Mouse (Mus musculus): ENCODE measurements around the gene Gm10306. TPM values are rescaled to one million over a fixed set of nuclear protein-coding genes. Genes with fewer than 3 reads are reported as not detected.

The Gm10306 gene
- total RNA-seq, 2 experiments from 2014 or later: not detected

DNA sequence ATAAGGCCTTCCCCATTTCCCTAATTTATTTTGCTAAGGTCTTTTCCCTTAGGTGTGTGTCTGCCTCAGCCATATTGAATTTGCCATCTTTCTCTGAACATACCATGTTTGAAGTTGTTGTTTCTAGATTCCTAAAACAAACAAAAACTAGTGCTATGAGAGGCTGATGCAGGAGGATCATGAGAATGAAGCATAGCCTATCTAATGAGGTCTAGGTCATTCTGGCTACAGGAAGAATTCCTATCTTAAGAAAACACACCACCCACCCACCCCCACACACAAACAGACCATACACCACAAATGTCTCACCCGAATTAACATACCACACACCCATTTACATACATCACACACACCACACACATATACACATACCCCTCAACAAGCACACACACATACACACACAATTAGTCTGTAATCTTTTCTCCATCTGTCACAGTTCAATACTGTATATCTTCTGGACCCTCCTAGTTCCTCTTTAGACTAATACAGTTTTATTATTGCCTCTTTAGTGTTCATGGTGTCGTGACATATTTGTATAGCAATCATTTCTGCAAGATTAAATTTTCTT lies 48.2 kb downstream of the Gm10306 start:
- intact Hi-C loops (cut with DNase I): no loop called here
- DNase-seq: no peak

DNA sequence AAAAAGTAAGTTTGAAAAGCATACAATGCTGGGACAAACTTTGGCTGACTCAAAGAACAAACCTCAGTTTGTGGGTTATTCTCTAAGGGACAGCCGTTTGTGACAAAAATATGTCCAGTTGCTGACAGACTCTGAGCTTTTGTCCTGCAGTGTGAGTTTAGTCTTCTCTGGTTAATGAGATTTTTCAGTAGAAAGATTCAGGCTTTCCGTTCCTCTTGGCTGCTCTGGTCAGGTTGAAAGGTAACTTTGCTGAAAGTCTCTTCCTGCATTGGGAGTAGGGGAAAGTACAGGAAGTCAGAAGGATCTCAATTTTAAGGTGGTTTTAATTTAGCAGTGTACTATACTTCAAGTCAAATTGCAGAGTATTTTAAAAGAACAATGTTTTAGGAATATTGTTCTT lies 49.2 kb downstream of the Gm10306 start:
- intact Hi-C loops (cut with DNase I): no loop called here
- DNase-seq: no peak

Other genes starting within 250 kb of the Gm10306 start
- gene Caap1, start 250 bp downstream of the Gm10306 start, total RNA-seq (2021): 1 to 10 TPM; 3.4 to 4.1 TPM
- 10 to 100 TPM; 47.1 to 47.2 TPM for gene Plaa, start 46.7 kb downstream of the Gm10306 start, total RNA-seq (2021)
- 1 to 10 TPM; 5.1 to 6.1 TPM for gene Ift74, start 57.9 kb downstream of the Gm10306 start, total RNA-seq (2021)
- gene Lrrc19, start 93.6 kb downstream of the Gm10306 start, total RNA-seq (2021): not detected
- gene Tek, start 182.7 kb downstream of the Gm10306 start, total RNA-seq (2021): 10 to 100 TPM; 41.2 to 42.9 TPM

Data from heart, postnatal 36 days (tissue).